Mouse (Mus musculus) naive thymus-derived CD4-positive, alpha-beta T cell, adult 5 months (primary cell): ENCODE measurements around the gene Tff3. TPM values are rescaled to one million over a fixed set of nuclear protein-coding genes. Genes with fewer than 3 reads are reported as not detected.

Experiments
- polyA plus RNA-seq: library from polyadenylated mRNA; unstranded; fragments of 100-300 nt; shearing (Covaris generic); gene quantifications from one replicate; pipeline ENCODE4 v1.2.1, GENCODE M21; 2017

The Tff3 gene
- not detected for polyA plus RNA-seq

DNA sequence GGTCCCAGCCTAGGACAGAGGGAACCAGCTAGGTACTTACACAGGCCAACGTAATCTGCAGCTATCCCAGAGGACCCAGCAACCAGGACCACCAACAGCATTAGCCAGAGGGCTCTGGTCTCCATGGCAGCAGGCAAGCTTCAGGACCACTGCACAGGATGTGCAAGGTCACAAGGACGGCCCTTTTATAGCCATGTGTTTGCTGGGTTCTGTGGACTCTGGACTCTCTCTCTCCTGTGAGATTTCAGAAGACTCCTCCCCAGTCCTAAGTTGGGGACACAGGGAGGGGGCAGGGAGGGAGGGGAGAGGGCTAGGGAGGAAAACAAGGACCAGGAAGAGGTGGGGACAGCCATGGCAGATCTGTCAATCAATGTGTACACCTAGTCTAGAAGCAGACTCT is at the start of gene Tff3:
Gene Tff3, minus strand, starts transcription at position 195 of the 400 bp plus-strand sequence.

DNA sequence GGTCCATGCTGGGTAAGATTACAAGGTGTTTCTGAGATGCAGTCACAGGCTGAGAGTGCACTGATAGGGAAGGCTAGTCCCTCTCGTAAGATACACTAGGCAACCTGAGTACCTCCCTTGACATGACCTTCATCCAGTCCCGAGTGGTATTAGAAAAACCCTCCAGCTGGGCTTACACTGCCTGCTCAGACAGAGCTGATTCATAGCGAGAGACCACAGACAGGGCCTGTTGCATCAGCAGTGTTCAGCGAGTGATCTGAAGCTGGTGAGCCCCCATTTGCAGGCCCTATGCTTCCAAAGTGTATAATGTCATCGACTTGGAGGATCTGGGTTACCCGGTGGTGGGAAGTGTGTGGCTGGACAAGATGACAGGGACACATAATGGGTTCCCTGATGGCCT is 35.7 kb upstream of the Tff3 start, which contains the start of gene Tff1:
Gene Tff1, minus strand, starts transcription at position 151 of the 400 bp plus-strand sequence.

DNA sequence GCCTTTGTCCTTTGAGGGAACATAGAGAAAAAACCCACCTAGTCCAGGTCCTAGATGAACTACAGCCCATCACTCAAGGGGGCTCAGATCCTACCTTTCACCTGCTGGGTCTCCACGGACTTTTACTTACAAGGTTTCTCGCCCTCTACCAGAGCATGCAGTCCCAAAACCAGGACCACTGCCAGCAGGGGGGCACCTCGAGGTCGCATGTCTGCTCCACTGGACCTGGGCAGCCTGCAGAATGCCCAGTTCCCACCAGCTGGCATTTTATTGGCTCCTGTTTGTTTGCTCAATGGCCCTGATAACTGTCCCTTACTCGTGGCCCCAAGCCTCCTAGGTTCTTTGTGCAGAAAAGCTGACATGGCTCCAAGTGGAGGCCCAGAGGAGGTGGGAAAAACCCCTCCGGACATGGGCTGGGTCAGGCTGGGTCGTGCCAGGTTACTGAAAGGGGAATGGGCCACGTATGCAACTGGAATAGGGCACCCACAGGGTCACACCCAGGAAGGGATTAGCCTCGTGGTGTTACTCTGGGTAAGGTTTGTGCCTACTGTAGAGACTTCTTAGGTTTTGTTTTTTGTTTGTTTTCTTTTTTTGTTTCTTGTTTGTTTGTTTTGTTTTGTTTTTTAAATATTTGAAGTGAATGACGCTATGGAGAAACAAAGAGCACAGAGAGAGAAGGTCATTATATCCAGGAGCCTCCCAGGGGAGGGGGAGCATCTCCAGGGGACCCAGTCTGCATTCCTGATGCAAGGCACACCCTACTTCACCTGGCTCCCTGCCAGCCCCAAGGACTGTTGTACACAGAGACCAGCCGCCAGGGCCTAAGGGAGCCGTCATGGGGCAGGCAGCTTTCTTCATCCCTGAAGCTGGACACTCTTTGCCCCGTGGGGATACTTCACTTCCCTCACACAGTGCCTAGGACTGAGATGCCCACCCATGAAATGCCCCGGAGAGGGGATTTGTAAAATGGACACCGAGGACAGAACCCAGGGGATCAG is 14.9 kb upstream of the Tff3 start, which contains the start of gene Tff2:
Gene Tff2, minus strand, starts transcription at position 243 of the 998 bp plus-strand sequence.

Other genes with a start within 250 kb of the Tff3 start
- gene Glp1r, start 227.8 kb downstream of the Tff3 start, polyA plus RNA-seq, result 0.07 TPM
- gene Umodl1, start 175.0 kb downstream of the Tff3 start, polyA plus RNA-seq, result not detected
- gene Abcg1, start 72.0 kb downstream of the Tff3 start, polyA plus RNA-seq, result 43.9 TPM
- gene Tff2, start 14.6 kb upstream of the Tff3 start, polyA plus RNA-seq, result not detected
- not detected for gene Tff1, start 35.6 kb upstream of the Tff3 start, polyA plus RNA-seq
- not detected for gene Tmprss3, start 69.3 kb upstream of the Tff3 start, polyA plus RNA-seq
- 265 TPM for gene Ubash3a, start 78.2 kb upstream of the Tff3 start, polyA plus RNA-seq
- 0.35 TPM for gene Rsph1, start 147.7 kb upstream of the Tff3 start, polyA plus RNA-seq
- 63.3 TPM for gene Slc37a1, start 157.1 kb upstream of the Tff3 start, polyA plus RNA-seq